Mouse (Mus musculus): ENCODE data around the gene Cfap299. TPM values are rescaled to one million over a fixed set of nuclear protein-coding genes. Genes with fewer than 3 reads are reported as not detected.

Cfap299 gene
- total RNA-seq, 2 experiments from 2014 or later: 0.48 to 1.7 TPM

GRCm38 (mm10) chr5:98376058-98376798 lies 47.1 kb downstream of the Cfap299 start:
- DNase-seq (ENCODE audit: low spot score in 2 of 2): no peak

- DNase-seq (ENCODE audit: low spot score in 2 of 2): no peak
Observed at GRCm38 (mm10) chr5:98376799-98377090, 47.6 kb downstream of the Cfap299 start.

GRCm38 (mm10) chr5:98380360-98380759 lies 51.3 kb downstream of the Cfap299 start:
- no peak for DNase-seq (ENCODE audit: low spot score in 2 of 2)

GRCm38 (mm10) chr5:98387054-98387453 lies 58.0 kb downstream of the Cfap299 start:
- DNase-seq (ENCODE audit: low spot score in 2 of 2): no peak

GRCm38 (mm10) chr5:98402165-98402564 lies 73.1 kb downstream of the Cfap299 start:
- DNase-seq (ENCODE audit: low spot score in 2 of 2): no peak

- no peak for DNase-seq (ENCODE audit: low spot score in 2 of 2)
Observed at GRCm38 (mm10) chr5:98410060-98410459, 81.0 kb downstream of the Cfap299 start.

GRCm38 (mm10) chr5:98416385-98417145 lies 87.5 kb downstream of the Cfap299 start:
- DNase-seq (ENCODE audit: low spot score in 2 of 2): no peak

GRCm38 (mm10) chr5:98424965-98425364 lies 95.9 kb downstream of the Cfap299 start:
- no peak for DNase-seq (ENCODE audit: low spot score in 2 of 2)

GRCm38 (mm10) chr5:98426112-98426511 lies 97.0 kb downstream of the Cfap299 start:
- no peak for DNase-seq (ENCODE audit: low spot score in 2 of 2)

GRCm38 (mm10) chr5:98430060-98430459 lies 101.0 kb downstream of the Cfap299 start:
- DNase-seq (ENCODE audit: low spot score in 2 of 2): no peak

- DNase-seq (ENCODE audit: low spot score in 2 of 2): no peak
Observed at GRCm38 (mm10) chr5:98438686-98439085, 109.6 kb downstream of the Cfap299 start.

GRCm38 (mm10) chr5:98446771-98447462 lies 117.8 kb downstream of the Cfap299 start:
- DNase-seq (ENCODE audit: low spot score in 2 of 2): no peak

- DNase-seq (ENCODE audit: low spot score in 2 of 2): no peak
Observed at GRCm38 (mm10) chr5:98449873-98450272, 120.8 kb downstream of the Cfap299 start.

- no peak for DNase-seq (ENCODE audit: low spot score in 2 of 2)
Observed at GRCm38 (mm10) chr5:98466882-98467535, 137.9 kb downstream of the Cfap299 start.

GRCm38 (mm10) chr5:98470052-98470451 lies 140.9 kb downstream of the Cfap299 start:
- DNase-seq (ENCODE audit: low spot score in 2 of 2): no peak

GRCm38 (mm10) chr5:98476539-98476938 lies 147.4 kb downstream of the Cfap299 start:
- DNase-seq (ENCODE audit: low spot score in 2 of 2): no peak

- no peak for DNase-seq (ENCODE audit: low spot score in 2 of 2)
Observed at GRCm38 (mm10) chr5:98477261-98477660, 148.2 kb downstream of the Cfap299 start.

GRCm38 (mm10) chr5:98483507-98483906 lies 154.4 kb downstream of the Cfap299 start:
- no peak for DNase-seq (ENCODE audit: low spot score in 2 of 2)

GRCm38 (mm10) chr5:98485189-98485588 lies 156.1 kb downstream of the Cfap299 start:
- DNase-seq (ENCODE audit: low spot score in 2 of 2): no peak

GRCm38 (mm10) chr5:98498317-98498716 lies 169.2 kb downstream of the Cfap299 start:
- no peak for DNase-seq (ENCODE audit: low spot score in 2 of 2)

- no peak for DNase-seq (ENCODE audit: low spot score in 2 of 2)
Observed at GRCm38 (mm10) chr5:98516214-98516613, 187.1 kb downstream of the Cfap299 start.

GRCm38 (mm10) chr5:98520118-98520517 lies 191.0 kb downstream of the Cfap299 start:
- DNase-seq (ENCODE audit: low spot score in 2 of 2): no peak
